Mouse (Mus musculus) neural tube, embryonic 14.5 days (tissue): ENCODE results near the gene Fer. TPM values are rescaled to one million over a fixed set of nuclear protein-coding genes. Genes with fewer than 3 reads are reported as not detected.
A peak's percentile ranks its signal among the peaks of the same experiment; 100 is the strongest.

Experiments
- ATAC-seq: fragments of 200-750 bp; cut with Nextera tagmentation; 2 replicates; pipeline ENCODE4 v1.8.0; 2017; ENCODE audit warnings: low read depth, mild to moderate bottlenecking, moderate TSS enrichment, moderate library complexity
- H3K27ac ChIP-seq: fragments of 300-500 bp; sonication (generic); 2 replicates; pipeline ENCODE4 v1.5.1; 2014; ENCODE audit warnings: low read depth, mild to moderate bottlenecking, control low read depth, low read length, moderate library complexity, mixed read lengths
- H3K27me3 ChIP-seq: fragments of 300-500 bp; sonication (generic); 2 replicates; pipeline ENCODE4 v1.6.1; 2014; ENCODE audit warnings: low read length; ENCODE audit not compliant: control insufficient read depth, insufficient read depth
- H3K36me3 ChIP-seq: fragments of 300-500 bp; sonication (generic); 2 replicates; pipeline ENCODE4 v1.6.1; 2014; ENCODE audit warnings: low read length, mixed read lengths; ENCODE audit not compliant: control insufficient read depth, insufficient read depth
- H3K4me1 ChIP-seq: fragments of 300-500 bp; sonication (generic); 2 replicates; pipeline ENCODE4 v1.6.1; 2014; ENCODE audit warnings: low read length; ENCODE audit not compliant: control insufficient read depth, insufficient read depth
- H3K4me2 ChIP-seq: fragments of 300-500 bp; sonication (generic); 2 replicates; pipeline ENCODE4 v1.6.1; 2014; ENCODE audit warnings: mild to moderate bottlenecking, low read depth, low read length, control low read depth
- H3K4me3 ChIP-seq: fragments of 300-500 bp; sonication (generic); 2 replicates; pipeline ENCODE4 v1.5.1; 2014; ENCODE audit warnings: low read depth, low read length, control low read depth, mixed read lengths
- H3K9ac ChIP-seq: fragments of 300-500 bp; sonication (generic); replicated peaks from 2 replicates; pipeline ENCODE4 v1.6.1; 2014; ENCODE audit warnings: low read depth, mild to moderate bottlenecking, control low read depth, low read length, mixed read lengths
- H3K9me3 ChIP-seq: fragments of 300-500 bp; sonication (generic); 2 replicates; pipeline ENCODE4 v1.6.1; 2016; ENCODE audit warnings: low read length; ENCODE audit not compliant: control insufficient read depth
- WGBS: fragments of 180-500 bp; shearing (Covaris S2); extraction: QIAGEN DNeasy Blood & Tissue Kit; methylation state at CpG from one replicate; pipeline ENCODE4 v1.1.7; 2014; 5-methylcytosine and 5-hydroxymethylcytosine counted together
- polyA plus RNA-seq: library from polyadenylated mRNA; unstranded; fragments of >200 nt; fragmentation: Nextera tagmentation; extraction: Ambion mirVana; gene quantifications from 2 replicates; pipeline ENCODE4 v1.2.1, GENCODE M21; 2014

Gene Fer
- polyA plus RNA-seq, 1 experiment from 2014 or later: 41.1 TPM

GRCm38 (mm10) chr17:64016606-64017005 is 153.7 kb downstream of the Fer start:
- H3K9me3 ChIP-seq: no peaks in the 10 kb centered on the region
- ATAC-seq: no peak
- H3K36me3 ChIP-seq: no peaks in the 10 kb centered on the region
- H3K4me2 ChIP-seq: no peak overlapping the region
- no peak overlapping the region for H3K9ac ChIP-seq
- 73% methylated on average over 4 of the region's 4 CpGs for WGBS
- H3K4me1 ChIP-seq: no peaks in the 10 kb centered on the region
- H3K27ac ChIP-seq: no peak overlapping the region
- no peak overlapping the region for H3K4me3 ChIP-seq
- no peaks in the 10 kb centered on the region for H3K27me3 ChIP-seq

GRCm38 (mm10) chr17:64018240-64018639 is 155.4 kb downstream of the Fer start:
- 94% methylated on average over 6 of the region's 6 CpGs for WGBS
- H3K4me1 ChIP-seq: no peaks in the 10 kb centered on the region
- no peak overlapping the region for H3K9ac ChIP-seq
- H3K4me2 ChIP-seq: no peak overlapping the region
- H3K4me3 ChIP-seq: no peak overlapping the region
- no peak overlapping the region for H3K27ac ChIP-seq
- no peaks in the 10 kb centered on the region for H3K9me3 ChIP-seq
- H3K27me3 ChIP-seq: no peaks in the 10 kb centered on the region
- ATAC-seq: no peak
- no peaks in the 10 kb centered on the region for H3K36me3 ChIP-seq

DNA sequence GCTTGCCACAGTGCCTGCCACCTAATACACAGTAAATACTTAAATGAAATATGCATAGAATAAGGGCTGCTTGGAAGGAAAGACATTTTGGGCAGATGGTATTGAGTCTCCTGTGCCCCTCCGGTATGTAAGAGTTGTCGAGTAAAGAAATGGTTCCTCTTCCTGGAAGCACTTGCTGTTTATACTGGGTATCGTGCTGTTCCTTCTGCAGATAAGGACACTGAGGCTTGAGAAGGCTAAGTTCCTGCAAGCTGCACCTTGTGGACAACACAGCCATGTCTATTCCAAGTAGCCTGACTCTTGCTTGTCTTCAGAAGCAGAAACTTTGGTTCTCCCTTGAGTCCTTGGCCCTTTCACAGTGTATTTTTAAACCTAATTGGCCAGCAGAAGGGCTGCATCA is 156.0 kb downstream of the Fer start:
- H3K4me2 ChIP-seq: no peak overlapping the region
- H3K36me3 ChIP-seq: no peaks in the 10 kb centered on the region
- H3K27ac ChIP-seq: no peak overlapping the region
- H3K9me3 ChIP-seq: no peaks in the 10 kb centered on the region
- WGBS: 92% methylated on average over 3 of the region's 3 CpGs
- no peaks in the 10 kb centered on the region for H3K27me3 ChIP-seq
- no peak overlapping the region for H3K9ac ChIP-seq
- no peaks in the 10 kb centered on the region for H3K4me1 ChIP-seq
- ATAC-seq: no peak
- no peak overlapping the region for H3K4me3 ChIP-seq

- no peaks in the 10 kb centered on the region for H3K4me1 ChIP-seq
- H3K4me2 ChIP-seq: no peak overlapping the region
- ATAC-seq: no peak
- no peaks in the 10 kb centered on the region for H3K9me3 ChIP-seq
- 89% methylated on average over 5 of the region's 5 CpGs for WGBS
- no peak overlapping the region for H3K27ac ChIP-seq
- no peaks in the 10 kb centered on the region for H3K36me3 ChIP-seq
- H3K9ac ChIP-seq: no peak overlapping the region
- no peaks in the 10 kb centered on the region for H3K27me3 ChIP-seq
- no peak overlapping the region for H3K4me3 ChIP-seq
Measured at GRCm38 (mm10) chr17:64019646-64020045, 156.8 kb downstream of the Fer start.

DNA sequence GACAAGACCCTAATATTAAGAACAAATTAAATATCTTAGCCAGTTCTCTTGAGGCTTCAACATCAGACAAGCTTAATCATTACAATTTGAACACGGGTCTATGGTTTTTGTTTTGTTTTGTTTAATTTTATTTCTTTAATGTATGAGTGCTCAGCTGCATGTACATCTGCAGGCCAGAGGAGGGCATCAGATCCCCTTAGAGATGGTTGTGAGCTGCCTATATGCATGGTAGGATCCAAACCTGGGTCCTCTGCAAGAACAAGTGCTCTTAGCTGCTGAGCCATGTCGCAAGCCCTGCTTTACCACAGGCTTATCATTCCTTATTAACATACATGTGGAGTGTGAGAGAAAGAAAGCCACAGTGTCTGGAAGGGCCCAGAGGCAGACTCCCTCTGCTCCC is 163.6 kb downstream of the Fer start:
- no peaks in the 10 kb centered on the region for H3K9me3 ChIP-seq
- 71% methylated on average over 2 of the region's 2 CpGs for WGBS

GRCm38 (mm10) chr17:64041771-64042170 is 178.9 kb downstream of the Fer start:
- H3K9me3 ChIP-seq: no peaks in the 10 kb centered on the region
- no peaks in the 10 kb centered on the region for H3K27me3 ChIP-seq
- no peak for ATAC-seq
- no peak overlapping the region for H3K4me3 ChIP-seq
- H3K4me1 ChIP-seq: no peaks in the 10 kb centered on the region
- H3K36me3 ChIP-seq: no peaks in the 10 kb centered on the region
- H3K4me2 ChIP-seq: no peak overlapping the region
- no peak overlapping the region for H3K9ac ChIP-seq
- H3K27ac ChIP-seq: no peak overlapping the region

More for the DNA sequence above, 163.6 kb downstream of the Fer start:
- no peaks in the 10 kb centered on the region for H3K36me3 ChIP-seq
- H3K4me3 ChIP-seq: no peak overlapping the region
- no peak for ATAC-seq
- no peak overlapping the region for H3K4me2 ChIP-seq
- H3K9ac ChIP-seq: no peak overlapping the region
- H3K27ac ChIP-seq: no peak overlapping the region
- H3K4me1 ChIP-seq: no peaks in the 10 kb centered on the region
- H3K27me3 ChIP-seq: no peaks in the 10 kb centered on the region

- 46% methylated on average over 7 of the region's 7 CpGs for WGBS
- H3K4me3 ChIP-seq: no peak overlapping the region
Measured at GRCm38 (mm10) chr17:64045326-64045725, 182.5 kb downstream of the Fer start.

DNA sequence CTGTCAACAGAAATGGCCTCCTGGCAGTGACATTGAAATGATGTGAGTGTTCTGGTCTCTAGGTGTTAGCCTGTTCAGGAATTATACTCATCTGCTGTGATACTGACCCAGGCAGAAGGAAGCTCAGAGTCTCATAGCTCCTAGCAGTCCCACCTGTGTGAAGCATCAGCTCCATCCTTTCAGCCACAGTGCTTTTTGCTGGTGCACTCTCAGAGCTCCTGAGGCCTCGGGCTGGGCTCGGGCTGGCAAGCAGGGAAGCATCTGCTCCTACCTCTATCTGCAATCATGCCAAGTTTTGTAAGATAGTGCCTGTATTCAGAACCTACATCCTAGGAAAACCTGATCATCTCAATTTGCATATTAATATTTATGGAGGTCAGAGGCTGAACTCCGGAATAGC is 183.7 kb downstream of the Fer start:
- H3K27ac ChIP-seq: no peak overlapping the region
- no peak overlapping the region for H3K4me2 ChIP-seq
- H3K9ac ChIP-seq: no peak overlapping the region
- no peaks in the 10 kb centered on the region for H3K9me3 ChIP-seq
- H3K36me3 ChIP-seq: no peaks in the 10 kb centered on the region
- no peaks in the 10 kb centered on the region for H3K4me1 ChIP-seq
- ATAC-seq: no peak
- H3K27me3 ChIP-seq: no peaks in the 10 kb centered on the region
- WGBS: 83% methylated on average over 3 of the region's 3 CpGs
- no peak overlapping the region for H3K4me3 ChIP-seq

More at GRCm38 (mm10) chr17:64045326-64045725, 182.5 kb downstream of the Fer start:
- Histone ChIP-seq H3K9me3 (no peaks in the 10 kb centered on the region), H3K27ac (no peak overlapping the region), H3K4me2 (no peak overlapping the region), H3K36me3 (no peaks in the 10 kb centered on the region), H3K9ac (no peak overlapping the region), H3K27me3 (no peaks in the 10 kb centered on the region), H3K4me1 (no peaks in the 10 kb centered on the region)
- ATAC-seq: peak; percentile 68; the same call in 1 of the 2 replicates

DNA sequence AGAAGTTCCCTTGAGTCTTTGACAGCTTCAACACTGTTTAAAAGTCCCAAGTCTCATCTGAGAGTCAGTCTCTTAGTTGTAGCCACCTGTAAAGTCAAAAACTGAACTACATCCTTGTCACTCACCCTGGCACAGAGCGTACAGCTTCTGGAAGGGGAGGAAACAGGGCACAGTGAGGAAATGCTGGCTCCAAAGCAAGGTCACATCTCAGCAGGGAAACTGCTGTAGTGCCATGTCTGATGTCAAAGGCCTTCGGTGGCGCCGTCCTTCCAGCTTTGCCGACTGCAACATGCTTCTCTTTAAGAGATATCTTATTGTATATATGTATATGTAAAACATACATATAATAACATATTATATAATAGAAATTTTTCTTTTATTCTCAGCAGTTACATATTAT is 188.0 kb downstream of the Fer start:
- Histone ChIP-seq H3K9ac (no peak overlapping the region), H3K27me3 (no peaks in the 10 kb centered on the region), H3K27ac (no peak overlapping the region), H3K4me1 (no peaks in the 10 kb centered on the region), H3K36me3 (no peaks in the 10 kb centered on the region), H3K9me3 (no peaks in the 10 kb centered on the region), H3K4me3 (no peak overlapping the region), H3K4me2 (no peak overlapping the region)
- no peak for ATAC-seq
- 90% methylated on average over 5 of the region's 5 CpGs for WGBS

DNA sequence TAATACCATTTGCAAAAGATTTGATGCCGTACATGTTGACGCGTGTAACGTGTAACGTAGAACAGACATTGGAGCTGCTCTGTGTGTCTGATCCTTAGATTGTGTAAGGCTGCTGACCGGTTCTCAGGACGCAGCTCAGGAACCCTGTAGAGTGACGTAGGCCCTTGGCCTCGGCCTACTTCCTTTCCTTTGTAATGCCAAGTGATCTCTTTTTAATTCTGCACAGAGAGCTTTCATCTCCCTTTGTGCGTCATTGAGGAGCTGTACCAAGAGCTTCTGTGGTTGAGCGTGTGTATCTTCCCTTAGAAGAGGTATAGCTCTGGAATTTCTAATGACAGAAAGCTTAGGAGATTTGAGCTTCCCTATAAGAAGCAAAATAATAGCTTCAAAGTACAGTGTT is 190.8 kb downstream of the Fer start:
- no peaks in the 10 kb centered on the region for H3K9me3 ChIP-seq
- 84% methylated on average over 11 of the region's 11 CpGs for WGBS
- H3K36me3 ChIP-seq: no peaks in the 10 kb centered on the region
- H3K27ac ChIP-seq: no peak overlapping the region
- no peaks in the 10 kb centered on the region for H3K4me1 ChIP-seq
- H3K9ac ChIP-seq: no peak overlapping the region
- H3K4me2 ChIP-seq: no peak overlapping the region
- no peak for ATAC-seq
- no peak overlapping the region for H3K4me3 ChIP-seq
- no peaks in the 10 kb centered on the region for H3K27me3 ChIP-seq
